Mouse (Mus musculus) myocyte (in vitro differentiated cells): ENCODE results near the gene Arhgef25.
"Not testable (repeated sequence)": the region's sequence is repeated elsewhere in the genome, so short reads cannot be mapped to it uniquely, and the experiment has no call there.

ENCODE experiments used
- CEBPB ChIP-seq: IDR thresholded peaks from 2 replicates; pipeline ENCODE4 v1.6.1; 2011; ENCODE audit warnings: mild to moderate bottlenecking, moderate library complexity; ENCODE audit not compliant: poor library complexity, insufficient read depth, severe bottlenecking
- E2F4 ChIP-seq: IDR thresholded peaks from one replicate; pipeline ENCODE4 v1.6.1; 2011; ENCODE audit warnings: mild to moderate bottlenecking, control low read depth, moderate library complexity; ENCODE audit not compliant: insufficient read depth
- MAX ChIP-seq: IDR thresholded peaks from one replicate; pipeline ENCODE4 v1.6.1; 2011; ENCODE audit warnings: low read depth, mild to moderate bottlenecking, control low read depth
- MYOD1 ChIP-seq, 3 experiments: IDR thresholded peaks; one replicate each; pipeline ENCODE4 v1.6.1; 2011; ENCODE audit warnings: control low read depth in 2 of 3, low read depth in 2 of 3, mild to moderate bottlenecking in 2 of 3, moderate library complexity in 1 of 3; ENCODE audit not compliant: insufficient read length in 2 of 3, control insufficient read depth in 1 of 3
- MYOG ChIP-seq, 3 experiments: IDR thresholded peaks; one replicate each; pipeline ENCODE4 v1.6.1; 2011; ENCODE audit warnings: control low read depth in 2 of 3, low read depth in 2 of 3, mild to moderate bottlenecking in 2 of 3; ENCODE audit not compliant: insufficient read length in 2 of 3, control insufficient read depth in 1 of 3, insufficient read depth in 1 of 3
- POLR2A ChIP-seq: IDR thresholded peaks from one replicate; pipeline ENCODE4 v1.6.1; 2011; ENCODE audit warnings: low read depth, mild to moderate bottlenecking, control low read depth, moderate library complexity; ENCODE audit not compliant: insufficient read length
- POLR2AphosphoS2 ChIP-seq: IDR thresholded peaks from one replicate; pipeline ENCODE4 v1.6.1; 2011; ENCODE audit warnings: low read depth, control low read depth; ENCODE audit not compliant: insufficient read length
- REST ChIP-seq: IDR thresholded peaks from one replicate; pipeline ENCODE4 v1.6.1; 2011; ENCODE audit warnings: mild to moderate bottlenecking, control low read depth, moderate library complexity; ENCODE audit not compliant: insufficient read depth, insufficient read length
- TCF12 ChIP-seq: IDR thresholded peaks from one replicate; pipeline ENCODE4 v1.6.1; 2011; ENCODE audit warnings: mild to moderate bottlenecking, control low read depth; ENCODE audit not compliant: poor library complexity, insufficient read depth, severe bottlenecking
- TCF3 ChIP-seq: IDR thresholded peaks from one replicate; pipeline ENCODE4 v1.6.1; 2011; ENCODE audit warnings: low read depth, control low read depth; ENCODE audit not compliant: insufficient read length
- USF1 ChIP-seq: IDR thresholded peaks from one replicate; pipeline ENCODE4 v1.6.1; 2011; ENCODE audit warnings: low read depth, mild to moderate bottlenecking, control low read depth, moderate library complexity

DNA sequence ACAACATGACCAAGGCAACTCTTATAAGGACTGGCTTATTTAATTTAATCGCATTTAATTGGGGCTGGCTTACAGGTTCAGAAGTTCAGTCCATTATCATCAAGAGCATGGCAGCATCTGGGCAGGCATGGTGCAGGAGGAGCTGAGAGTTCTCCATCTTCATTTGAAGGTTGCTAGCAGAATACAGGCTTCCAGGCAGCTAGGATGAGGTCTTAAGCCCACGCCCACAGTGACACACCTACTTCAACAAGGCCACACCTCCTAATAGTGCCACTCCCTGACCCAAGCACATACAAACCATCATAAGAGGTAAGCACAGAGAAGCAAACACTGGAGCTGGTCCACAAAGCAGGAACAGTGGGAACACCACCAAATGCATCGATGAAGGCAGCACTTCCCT is 38.6 kb downstream of the Arhgef25 start:
- TF ChIP-seq MAX; POLR2A; USF1; MYOD1 (IDR thresholded peaks at IDR 0.05; ENCODE audit: control insufficient read depth in 1 of 3, insufficient read length in 2 of 3, low read depth in 2 of 3); MYOG (IDR thresholded peaks at IDR 0.05; ENCODE audit: control insufficient read depth in 1 of 3, insufficient read depth in 1 of 3, insufficient read length in 2 of 3, low read depth in 2 of 3); E2F4; TCF12; POLR2AphosphoS2; CEBPB; REST; TCF3: not testable (repeated sequence)
